Mouse (Mus musculus) adrenal gland, adult 2 months (tissue): Measurements from ENCODE around the gene Prm1. TPM values are rescaled to one million over a fixed set of nuclear protein-coding genes. Genes with fewer than 3 reads are reported as not detected.

ENCODE experiments used
- DNase-seq: peaks from one replicate; pipeline ENCODE4 v3.0.0; 2021
- polyA plus RNA-seq: library from polyadenylated mRNA; depleted of rRNA; stranded (reverse); fragments of >200 nt; gene quantifications from 2 replicates; pipeline ENCODE4 v1.2.3, GENCODE M21; 2012
- total RNA-seq, 2 experiments: library from RNA; stranded (reverse); gene quantifications; 2 replicates each; pipeline ENCODE4 v1.2.3; 2021

Prm1 gene
- total and polyA plus RNA-seq, 3 experiments, result not detected

DNA sequence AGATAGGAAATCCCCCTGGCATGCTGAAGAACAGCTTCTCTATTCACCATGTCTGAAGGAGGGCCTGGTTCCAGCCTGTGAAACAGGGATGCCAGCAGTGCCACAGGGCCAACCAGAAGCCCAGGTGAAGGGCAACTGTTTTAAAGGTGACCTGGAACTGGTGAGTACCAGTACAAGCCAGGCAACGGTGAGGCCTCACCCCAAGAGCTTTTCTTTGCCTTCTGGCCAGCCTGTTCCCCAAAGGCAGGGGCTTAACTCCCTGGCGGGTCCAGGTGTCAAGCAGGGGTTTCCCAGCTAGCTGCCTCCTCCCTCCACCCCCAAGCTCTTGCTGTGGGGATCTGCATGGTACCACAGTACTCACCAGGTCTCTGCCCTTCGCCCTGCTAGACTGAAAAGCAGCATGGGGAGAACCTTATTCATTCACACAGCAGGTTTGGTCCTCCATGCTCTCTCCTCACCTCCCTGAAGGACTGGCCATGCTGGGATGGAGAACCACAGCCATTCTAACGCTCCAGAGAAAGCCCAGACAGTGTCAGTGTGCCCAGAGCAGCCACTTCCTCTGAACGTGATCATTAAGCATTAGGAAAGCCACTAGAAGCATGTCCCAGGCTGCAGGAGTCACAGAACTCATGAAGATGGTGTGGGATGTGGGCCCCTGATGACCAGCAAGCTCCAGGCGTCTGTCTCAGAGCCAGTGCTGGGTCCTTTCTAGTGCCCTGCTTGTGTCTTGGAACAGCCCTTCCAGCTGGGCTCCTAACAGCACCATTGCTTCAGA, 23.1 kb downstream of the Prm1 start:
- DNase-seq, result peak; percentile 21

- peak; percentile 60 for DNase-seq
These were observed 23.7 kb downstream of the Prm1 start for GRCm38 (mm10) chr16:10781862-10782371.

- DNase-seq, result no peak
These were observed 25.0 kb downstream of the Prm1 start for GRCm38 (mm10) chr16:10780631-10781120.

- peak; percentile 60 for DNase-seq
These were observed 28.0 kb downstream of the Prm1 start for GRCm38 (mm10) chr16:10777579-10778160.

DNA sequence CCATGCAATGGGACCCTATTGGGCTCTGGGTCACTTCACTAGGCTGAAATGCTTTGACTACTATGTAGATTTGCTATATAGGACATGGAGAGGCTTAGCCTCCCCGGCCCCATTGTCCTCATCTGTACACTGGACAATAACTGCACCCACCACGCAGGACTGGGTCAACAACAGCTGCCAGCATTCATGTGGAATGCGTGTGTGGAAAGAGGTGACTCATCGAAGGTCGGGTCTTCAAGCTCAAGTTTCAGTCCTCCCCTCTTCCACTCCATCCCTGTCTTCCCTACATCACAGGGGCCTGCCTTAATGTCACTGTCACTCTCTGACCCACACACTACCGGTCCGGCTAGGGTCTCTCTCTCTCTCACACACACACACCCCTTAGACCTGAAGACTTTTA, 29.3 kb downstream of the Prm1 start:
- DNase-seq, result peak; percentile 74

DNA sequence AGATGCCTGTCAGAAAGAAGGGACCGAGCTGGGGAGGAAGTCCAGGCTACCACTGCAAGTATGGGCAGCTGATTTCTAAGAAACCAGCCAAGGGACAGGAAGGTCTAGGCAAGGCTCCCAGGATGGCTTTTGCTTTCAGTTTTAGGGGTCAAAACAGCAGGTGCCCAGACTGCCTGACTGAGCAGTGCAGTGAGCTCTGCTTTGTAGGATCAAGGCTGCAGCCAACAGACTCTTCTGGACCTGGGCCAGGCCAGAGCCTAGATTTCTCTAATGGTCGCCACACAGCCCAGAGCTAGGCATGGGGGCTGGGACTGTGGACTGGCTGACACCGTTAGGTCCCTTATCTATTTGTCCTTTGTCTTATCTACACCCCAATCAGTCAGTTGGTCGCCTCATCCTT, 30.9 kb downstream of the Prm1 start:
- DNase-seq, result peak; percentile 39

DNA sequence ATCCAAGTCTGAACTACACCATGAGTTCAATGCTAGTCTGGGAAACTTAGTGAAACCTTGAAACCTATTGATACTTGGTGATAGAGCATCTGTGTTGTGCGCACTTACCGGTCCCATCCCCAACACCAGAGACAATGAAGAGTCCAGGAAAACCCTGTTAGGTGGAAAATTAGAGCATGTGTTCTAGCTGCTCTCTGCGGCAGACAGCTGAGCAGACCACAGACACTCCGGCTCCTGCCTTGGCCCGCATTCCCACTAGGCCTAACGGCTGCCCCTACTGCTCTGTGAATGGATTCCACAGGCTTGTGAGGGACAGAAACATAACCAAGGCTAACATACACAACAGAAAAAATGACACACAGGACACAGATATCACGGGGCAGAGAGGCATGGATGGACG, 32.1 kb downstream of the Prm1 start:
- DNase-seq, result no peak

GRCm38 (mm10) chr16:10771769-10772510, 33.7 kb downstream of the Prm1 start:
- DNase-seq, result peak; percentile 62

DNA sequence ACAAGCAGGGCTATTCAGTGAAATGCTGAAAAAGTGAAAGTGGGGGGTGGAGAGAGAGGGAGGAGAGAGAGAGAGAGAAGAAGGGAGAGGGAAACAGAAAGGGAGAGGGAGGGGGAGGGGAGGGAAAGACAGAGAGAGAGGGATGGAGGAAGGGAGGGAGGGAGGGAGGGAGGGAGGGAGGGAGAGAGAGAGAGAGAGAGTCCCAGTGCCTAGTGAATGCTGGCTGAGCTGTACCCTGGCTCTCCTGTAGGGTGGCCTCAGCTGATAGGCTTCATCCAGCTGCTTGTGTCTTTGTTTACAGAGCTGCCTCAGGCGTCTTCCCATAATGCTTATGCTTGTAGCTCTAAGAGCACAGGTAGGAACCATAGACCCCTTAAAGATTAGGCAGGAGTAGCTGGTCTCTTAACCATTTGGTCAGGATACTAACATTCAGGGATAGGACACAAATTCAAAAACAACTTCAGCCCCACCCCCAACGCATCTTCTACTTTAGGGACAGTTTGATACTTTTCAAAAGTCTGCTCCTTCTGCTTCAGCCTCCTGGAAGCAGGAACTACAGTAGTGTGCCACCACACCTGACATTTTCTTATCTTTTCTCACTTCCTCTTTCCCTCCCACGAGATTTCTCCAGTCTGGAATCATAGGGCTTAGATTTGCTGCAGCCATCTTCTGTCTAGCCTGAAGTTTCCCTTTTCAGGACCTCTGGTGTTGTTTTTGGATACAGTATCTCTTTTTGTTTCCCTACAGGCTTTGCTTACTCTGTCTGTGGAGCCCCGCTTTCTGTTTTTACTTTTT, 34.9 kb downstream of the Prm1 start:
- DNase-seq, result no peak

- peak; percentile 51 for DNase-seq
These were observed 36.0 kb downstream of the Prm1 start for GRCm38 (mm10) chr16:10769661-10770060.

DNA sequence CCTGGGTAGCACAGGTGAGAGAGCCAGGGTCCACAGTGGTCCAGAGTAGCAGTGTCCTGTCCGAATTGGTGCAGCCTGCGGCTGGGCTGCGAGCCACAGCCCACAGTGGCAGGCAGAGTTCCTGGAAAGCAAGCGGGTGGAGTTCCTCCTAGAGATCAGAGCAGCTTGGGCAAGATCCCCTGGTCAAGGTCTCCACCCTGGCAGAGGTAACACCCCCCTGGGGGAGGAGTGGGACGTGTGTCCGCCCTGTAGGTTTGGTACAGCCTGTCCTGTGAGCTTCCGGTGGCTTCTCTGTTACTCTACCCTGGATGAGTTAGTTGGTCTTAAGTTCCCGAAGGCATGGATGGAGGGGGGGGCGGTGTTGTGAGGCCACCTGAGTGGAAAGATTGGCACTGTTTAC, 36.8 kb downstream of the Prm1 start:
- DNase-seq, result peak; percentile 83

- peak; percentile 66 for DNase-seq
These were observed 38.5 kb downstream of the Prm1 start for GRCm38 (mm10) chr16:10767158-10767557.

DNA sequence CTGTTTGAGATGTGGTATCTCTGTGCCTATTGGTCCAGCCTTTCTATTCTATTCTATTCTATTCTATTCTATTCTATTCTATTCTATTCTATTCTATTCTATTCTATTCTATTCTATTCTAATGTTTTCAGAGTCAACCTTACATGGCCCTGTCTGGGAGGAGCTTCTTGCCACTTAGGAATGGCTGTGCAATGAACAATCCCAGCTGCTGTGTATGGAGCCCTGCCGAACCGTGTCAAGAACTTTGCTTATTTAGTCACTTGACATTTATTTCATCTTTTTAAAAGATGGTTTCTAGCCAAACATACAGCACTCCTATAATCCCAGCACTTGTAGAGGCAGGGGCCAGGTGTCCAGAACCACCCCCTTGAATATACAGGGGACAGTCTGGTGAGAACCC, 41.3 kb downstream of the Prm1 start:
- no peak for DNase-seq

- DNase-seq, result no peak
These were observed 41.9 kb downstream of the Prm1 start for GRCm38 (mm10) chr16:10763540-10764264.

- DNase-seq, result no peak
These were observed 43.0 kb downstream of the Prm1 start for GRCm38 (mm10) chr16:10762569-10763180.

DNA sequence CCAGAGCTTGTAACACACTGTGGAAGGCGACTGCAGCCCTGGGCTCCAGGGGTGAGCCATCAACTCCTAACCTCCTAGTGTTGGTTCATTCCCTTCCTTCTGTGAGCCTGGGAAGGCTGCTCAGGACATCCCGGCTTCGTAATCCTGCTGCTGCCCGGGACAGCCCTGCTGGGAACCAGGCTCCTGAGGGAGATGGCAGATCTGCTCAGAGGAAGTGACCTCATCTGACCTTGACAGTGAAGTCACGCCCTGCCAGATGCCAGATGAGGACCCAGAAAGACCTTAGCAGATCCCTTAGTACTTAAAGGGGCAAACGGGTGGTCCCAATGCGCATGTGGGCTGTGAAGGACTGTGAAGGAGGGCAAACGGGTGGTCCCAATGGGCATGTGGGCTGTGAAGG, 44.5 kb downstream of the Prm1 start:
- no peak for DNase-seq

- no peak for DNase-seq
These were observed 49.5 kb downstream of the Prm1 start for GRCm38 (mm10) chr16:10756168-10756567.

GRCm38 (mm10) chr16:10754521-10755296, 50.9 kb downstream of the Prm1 start:
- DNase-seq, result peak; percentile 94

GRCm38 (mm10) chr16:10749824-10750223, 55.8 kb downstream of the Prm1 start:
- DNase-seq, result no peak

DNA sequence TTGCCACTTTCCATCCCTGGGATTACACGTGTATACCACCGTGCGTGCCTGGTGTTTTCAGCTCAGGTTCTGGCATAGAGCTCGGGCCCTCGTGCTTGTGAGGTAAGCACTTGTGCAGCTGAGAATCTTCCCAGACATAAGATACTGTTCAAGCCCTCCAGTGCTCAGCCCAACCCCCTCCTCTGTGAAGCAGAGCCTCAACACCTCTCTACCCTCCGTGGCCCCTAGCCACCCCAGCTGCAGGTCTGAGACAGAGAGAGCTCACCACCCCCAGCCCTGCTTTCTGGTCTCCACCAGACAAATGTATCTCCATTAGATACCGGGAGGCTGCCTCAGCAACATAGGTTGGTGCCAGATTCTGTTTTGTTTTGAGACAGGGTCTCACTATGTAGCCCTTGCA, 56.4 kb downstream of the Prm1 start:
- no peak for DNase-seq
